Mouse (Mus musculus): ENCODE results near the gene Acrbp. TPM values are rescaled to one million over a fixed set of nuclear protein-coding genes. Genes with fewer than 3 reads are reported as not detected.
"Not testable (repeated sequence)": the region's sequence is repeated elsewhere in the genome, so short reads cannot be mapped to it uniquely, and the experiment has no call there.

Acrbp gene
- polyA plus RNA-seq, 1 experiment from 2014 or later, result 15.8 TPM

GRCm38 (mm10) chr6:125030532-125030931 lies 19.0 kb upstream of the Acrbp start:
- DNase-seq (ENCODE audit: low spot score), result peak; percentile 85
- WGBS, result 18% methylated on average over 6 of the region's 9 CpGs
- H3K9ac ChIP-seq (ENCODE audit: low read length); H3K27ac ChIP-seq (ENCODE audit: low read depth, low read length); H3K9me3 ChIP-seq (ENCODE audit: control insufficient read depth, low read length); H3K27me3 ChIP-seq (ENCODE audit: control insufficient read depth, insufficient read depth, low read length); H3K4me2 ChIP-seq (ENCODE audit: low read depth, low read length, severe bottlenecking); H3K4me1 ChIP-seq (replicated peaks; ENCODE audit: control insufficient read depth, insufficient read depth, low read length); H3K4me3 ChIP-seq (ENCODE audit: low read depth, low read length): not testable (repeated sequence)
- 0 out of 2 replicates have a peak, but pooled peaks have one; percentile 46 for ATAC-seq (replicated peaks; ENCODE audit: low FRiP score)
- peaks cover 14% of the 10 kb centered on the region; the same call in 1 of the 2 replicates for H3K36me3 ChIP-seq (ENCODE audit: control insufficient read depth, insufficient read depth, low read length)

GRCm38 (mm10) chr6:125031604-125032003 lies 17.9 kb upstream of the Acrbp start:
- no peaks in the 10 kb centered on the region for H3K27me3 ChIP-seq (ENCODE audit: control insufficient read depth, insufficient read depth, low read length)
- no peaks in the 10 kb centered on the region for H3K4me1 ChIP-seq (replicated peaks; ENCODE audit: control insufficient read depth, insufficient read depth, low read length)
- no peak overlapping the region for H3K9ac ChIP-seq (ENCODE audit: low read length)
- ATAC-seq (replicated peaks; ENCODE audit: low FRiP score) (no peak), DNase-seq (ENCODE audit: low spot score) (no peak)
- no peak overlapping the region for H3K4me2 ChIP-seq (ENCODE audit: low read depth, low read length, severe bottlenecking)
- no peaks in the 10 kb centered on the region for H3K9me3 ChIP-seq (ENCODE audit: control insufficient read depth, low read length)
- no peak overlapping the region for H3K27ac ChIP-seq (ENCODE audit: low read depth, low read length)
- 89% methylated on average over 16 of the region's 16 CpGs for WGBS
- no peak overlapping the region for H3K4me3 ChIP-seq (ENCODE audit: low read depth, low read length)
- H3K36me3 ChIP-seq (ENCODE audit: control insufficient read depth, insufficient read depth, low read length), result peaks cover 18% of the 10 kb centered on the region; the same call in 1 of the 2 replicates

- H3K36me3 ChIP-seq (ENCODE audit: control insufficient read depth, insufficient read depth, low read length), result peaks cover 4% of the 10 kb centered on the region; the same call in 1 of the 2 replicates
- H3K27me3 ChIP-seq (ENCODE audit: control insufficient read depth, insufficient read depth, low read length), result no peaks in the 10 kb centered on the region
- no peak overlapping the region for H3K27ac ChIP-seq (ENCODE audit: low read depth, low read length)
- 92% methylated on average over 4 of the region's 4 CpGs for WGBS
- H3K9me3 ChIP-seq (ENCODE audit: control insufficient read depth, low read length), result no peaks in the 10 kb centered on the region
- H3K4me2 ChIP-seq (ENCODE audit: low read depth, low read length, severe bottlenecking), result peak overlapping the region; percentile 39; the same call in 1 of the 2 replicates
- no peak for ATAC-seq (replicated peaks; ENCODE audit: low FRiP score)
- no peak overlapping the region for H3K9ac ChIP-seq (ENCODE audit: low read length)
- H3K4me1 ChIP-seq (replicated peaks; ENCODE audit: control insufficient read depth, insufficient read depth, low read length), result peaks cover 2% of the 10 kb centered on the region; the same call in 1 of the 2 replicates
- no peak overlapping the region for H3K4me3 ChIP-seq (ENCODE audit: low read depth, low read length)
- no peak for DNase-seq (ENCODE audit: low spot score)
Measured at GRCm38 (mm10) chr6:125038666-125039065, 10.8 kb upstream of the Acrbp start.

GRCm38 (mm10) chr6:125039131-125039530 lies 10.4 kb upstream of the Acrbp start:
- peaks cover 4% of the 10 kb centered on the region; the same call in 1 of the 2 replicates for H3K36me3 ChIP-seq (ENCODE audit: control insufficient read depth, insufficient read depth, low read length)
- 5% methylated on average over 8 of the region's 8 CpGs for WGBS
- peak overlapping the region; percentile 39 for H3K4me2 ChIP-seq (ENCODE audit: low read depth, low read length, severe bottlenecking)
- H3K9ac ChIP-seq (ENCODE audit: low read length), result peak overlapping the region; percentile 1; the same call in 1 of the 2 replicates
- ATAC-seq (replicated peaks; ENCODE audit: low FRiP score) (no peak; the same call in 1 of the 2 replicates), DNase-seq (ENCODE audit: low spot score) (no peak)
- H3K27ac ChIP-seq (ENCODE audit: low read depth, low read length), result 0 out of 2 replicates have a peak overlapping the region, but pooled peaks have one; percentile 31
- H3K9me3 ChIP-seq (ENCODE audit: control insufficient read depth, low read length), result no peaks in the 10 kb centered on the region
- H3K27me3 ChIP-seq (ENCODE audit: control insufficient read depth, insufficient read depth, low read length), result no peaks in the 10 kb centered on the region
- H3K4me1 ChIP-seq (replicated peaks; ENCODE audit: control insufficient read depth, insufficient read depth, low read length), result peaks cover 2% of the 10 kb centered on the region; the same call in 1 of the 2 replicates
- peak overlapping the region; percentile 46; the same call in 1 of the 2 replicates for H3K4me3 ChIP-seq (ENCODE audit: low read depth, low read length)

GRCm38 (mm10) chr6:125039533-125040153 lies 9.8 kb upstream of the Acrbp start, which contains the start of gene Ing4:
Gene Ing4, plus strand, starts transcription at chr6:125039760.
- Histone ChIP-seq H3K4me2 (ENCODE audit: low read depth, low read length, severe bottlenecking) (peak within 1 kb of the TSS; percentile 77), H3K27ac (ENCODE audit: low read depth, low read length) (0 out of 2 replicates have a peak within 1 kb of the TSS, but pooled peaks have one; percentile 31), H3K36me3 (ENCODE audit: control insufficient read depth, insufficient read depth, low read length) (peaks cover 5% of the 10 kb centered on the region; the same call in 1 of the 2 replicates), H3K27me3 (ENCODE audit: control insufficient read depth, insufficient read depth, low read length) (no peaks in the 10 kb centered on the region), H3K4me1 (replicated peaks; ENCODE audit: control insufficient read depth, insufficient read depth, low read length) (peaks cover 2% of the 10 kb centered on the region; the same call in 1 of the 2 replicates), H3K9me3 (ENCODE audit: control insufficient read depth, low read length) (no peaks in the 10 kb centered on the region), H3K9ac (ENCODE audit: low read length) (peak within 1 kb of the TSS; percentile 58), H3K4me3 (ENCODE audit: low read depth, low read length) (peak within 1 kb of the TSS; percentile 46)
- DNase-seq (ENCODE audit: low spot score) (peak; percentile 90), ATAC-seq (replicated peaks; ENCODE audit: low FRiP score) (peak; percentile 96)
- under 1% methylated on average over 26 of the region's 26 CpGs for WGBS

- Histone ChIP-seq H3K9me3 (ENCODE audit: control insufficient read depth, low read length) (no peaks in the 10 kb centered on the region), H3K27ac (ENCODE audit: low read depth, low read length) (no peak overlapping the region), H3K9ac (ENCODE audit: low read length) (peak overlapping the region; percentile 58), H3K4me3 (ENCODE audit: low read depth, low read length) (peak overlapping the region; percentile 46), H3K4me2 (ENCODE audit: low read depth, low read length, severe bottlenecking) (peak overlapping the region; percentile 77), H3K36me3 (ENCODE audit: control insufficient read depth, insufficient read depth, low read length) (peaks cover 7% of the 10 kb centered on the region; the same call in 1 of the 2 replicates), H3K27me3 (ENCODE audit: control insufficient read depth, insufficient read depth, low read length) (no peaks in the 10 kb centered on the region), H3K4me1 (replicated peaks; ENCODE audit: control insufficient read depth, insufficient read depth, low read length) (peaks cover 2% of the 10 kb centered on the region; the same call in 1 of the 2 replicates)
- no peak for ATAC-seq (replicated peaks; ENCODE audit: low FRiP score)
- no peak for DNase-seq (ENCODE audit: low spot score)
- 17% methylated on average over 7 of the region's 7 CpGs for WGBS
Measured at GRCm38 (mm10) chr6:125040221-125040620, 9.3 kb upstream of the Acrbp start.

GRCm38 (mm10) chr6:125041047-125041446 lies 8.4 kb upstream of the Acrbp start:
- Histone ChIP-seq H3K9me3 (ENCODE audit: control insufficient read depth, low read length) (no peaks in the 10 kb centered on the region), H3K4me2 (ENCODE audit: low read depth, low read length, severe bottlenecking) (no peak overlapping the region), H3K9ac (ENCODE audit: low read length) (no peak overlapping the region), H3K27me3 (ENCODE audit: control insufficient read depth, insufficient read depth, low read length) (no peaks in the 10 kb centered on the region), H3K4me1 (replicated peaks; ENCODE audit: control insufficient read depth, insufficient read depth, low read length) (peaks cover 2% of the 10 kb centered on the region; the same call in 1 of the 2 replicates), H3K36me3 (ENCODE audit: control insufficient read depth, insufficient read depth, low read length) (peaks cover 3% of the 10 kb centered on the region; the same call in 1 of the 2 replicates), H3K4me3 (ENCODE audit: low read depth, low read length) (no peak overlapping the region), H3K27ac (ENCODE audit: low read depth, low read length) (no peak overlapping the region)
- DNase-seq (ENCODE audit: low spot score) (no peak), ATAC-seq (replicated peaks; ENCODE audit: low FRiP score) (no peak)
- WGBS, result 93% methylated on average over 7 of the region's 7 CpGs

- DNase-seq (ENCODE audit: low spot score), result no peak
- H3K36me3 ChIP-seq (ENCODE audit: control insufficient read depth, insufficient read depth, low read length), result peaks cover 3% of the 10 kb centered on the region; the same call in 1 of the 2 replicates
- H3K27ac ChIP-seq (ENCODE audit: low read depth, low read length), result no peak overlapping the region
- no peak overlapping the region for H3K4me3 ChIP-seq (ENCODE audit: low read depth, low read length)
- no peak overlapping the region for H3K4me2 ChIP-seq (ENCODE audit: low read depth, low read length, severe bottlenecking)
- peaks cover 2% of the 10 kb centered on the region; the same call in 1 of the 2 replicates for H3K4me1 ChIP-seq (replicated peaks; ENCODE audit: control insufficient read depth, insufficient read depth, low read length)
- no peak for ATAC-seq (replicated peaks; ENCODE audit: low FRiP score)
- 96% methylated on average over 7 of the region's 7 CpGs for WGBS
- no peaks in the 10 kb centered on the region for H3K27me3 ChIP-seq (ENCODE audit: control insufficient read depth, insufficient read depth, low read length)
- H3K9ac ChIP-seq (ENCODE audit: low read length), result no peak overlapping the region
- no peaks in the 10 kb centered on the region for H3K9me3 ChIP-seq (ENCODE audit: control insufficient read depth, low read length)
Measured at GRCm38 (mm10) chr6:125042081-125042480, 7.4 kb upstream of the Acrbp start.

Measured in forebrain, embryonic 11.5 days (tissue).